Mouse (Mus musculus) olfactory bulb, adult 2 months (tissue): ENCODE data around the gene C130050O18Rik.

Experiments used
- CTCF ChIP-seq: fragments of 200-500 bp; IDR thresholded peaks from 2 replicates; pipeline ENCODE4 v1.5.1; 2012; ENCODE audit warnings: low read depth, mild to moderate bottlenecking, low read length, moderate library complexity; ENCODE audit not compliant: insufficient read depth
- POLR2A ChIP-seq: fragments of 200-500 bp; IDR thresholded peaks from 2 replicates; pipeline ENCODE4 v1.6.1; 2012; ENCODE audit warnings: mild to moderate bottlenecking, low read depth, low read length, moderate library complexity; ENCODE audit not compliant: insufficient read depth

DNA sequence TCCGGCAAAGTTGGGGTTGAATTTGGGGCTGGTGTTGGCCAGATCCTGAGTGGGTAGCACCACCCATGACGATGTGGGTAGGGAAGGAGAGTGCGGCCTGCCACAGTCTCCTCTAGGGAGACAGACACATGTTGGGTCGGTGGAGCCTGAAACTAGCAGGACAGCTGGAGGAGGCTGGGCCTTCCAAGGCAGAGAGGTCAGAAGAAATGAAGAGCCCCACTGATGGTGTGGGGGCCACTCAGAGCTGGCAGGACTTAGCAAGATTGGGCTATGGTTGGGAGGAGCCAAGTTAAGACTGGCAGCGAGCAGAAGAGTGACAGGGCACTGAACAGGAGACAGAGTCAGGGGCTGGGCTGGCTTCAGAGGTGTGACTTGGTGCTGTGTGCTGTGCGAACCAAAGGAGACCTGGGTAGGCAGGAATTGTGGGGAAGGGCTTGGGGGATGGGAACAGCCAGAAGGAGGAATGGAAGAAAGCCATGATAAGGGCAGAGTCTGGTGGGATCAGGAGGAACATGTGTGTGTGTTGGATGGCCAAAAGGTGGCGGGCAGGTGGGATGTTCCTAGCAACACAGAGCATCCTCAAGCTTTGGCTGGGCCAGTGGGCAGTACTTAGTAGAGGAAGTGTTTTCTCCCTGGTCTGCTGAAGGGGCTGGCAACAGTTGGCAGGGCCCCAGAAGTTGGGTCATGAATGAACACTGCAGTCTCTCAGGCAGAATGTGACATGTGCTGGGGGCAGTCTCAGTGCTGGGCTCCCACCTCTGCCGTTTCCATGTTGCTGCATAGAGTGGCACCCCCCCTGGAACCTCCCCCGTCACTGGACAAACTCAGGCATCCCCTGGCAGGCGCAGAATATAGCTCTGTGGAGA, 17.5 kb upstream of the C130050O18Rik start:
- TF ChIP-seq CTCF (no peak), POLR2A (no peak)
